Comparison of ENCODE assay signal across 8 mouse cellular contexts in the genomic region with DNA sequence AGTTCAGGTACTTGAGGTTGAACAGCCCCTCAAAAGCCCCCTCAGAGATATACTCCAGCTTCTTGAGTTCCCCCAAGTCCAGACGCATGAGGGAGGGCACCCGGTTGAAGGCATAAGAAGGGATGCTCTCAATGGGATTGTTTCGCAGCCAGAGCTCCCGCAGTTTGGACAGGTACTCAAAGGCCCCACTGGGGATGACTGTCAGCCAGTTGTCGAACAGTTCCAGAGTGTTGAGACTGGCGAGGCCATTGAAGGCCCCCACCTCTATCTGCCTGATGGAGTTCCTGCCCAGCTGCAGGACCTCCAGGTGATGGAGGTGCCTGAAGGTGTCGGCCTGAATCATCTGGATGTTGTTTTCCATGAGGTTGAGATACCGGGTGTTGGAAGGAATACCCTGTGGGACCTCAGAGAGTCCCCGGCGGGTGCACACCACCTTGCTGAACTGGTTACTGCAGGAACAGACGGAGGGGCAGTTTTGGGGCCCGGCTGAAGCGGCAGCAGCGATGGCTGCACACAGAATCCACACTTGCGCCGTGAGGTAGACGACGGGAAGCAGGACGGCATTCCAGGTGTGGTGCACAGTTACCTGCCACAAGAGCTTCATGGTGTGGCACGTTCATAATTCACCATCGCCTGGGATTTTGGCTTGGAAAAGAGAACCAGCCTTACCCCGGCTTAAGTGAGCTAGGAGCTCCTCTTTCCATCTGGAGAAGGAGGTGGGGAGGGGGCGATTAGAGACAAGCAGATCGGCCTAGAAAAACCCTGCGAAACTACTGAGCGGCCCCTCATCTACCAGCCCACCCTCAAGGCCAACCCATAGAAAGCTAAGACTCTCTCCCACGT. TPM values are rescaled to one million over a fixed set of nuclear protein-coding genes. Genes with fewer than 3 reads are reported as not detected.
A peak's percentile ranks its signal among the peaks of the same experiment; 100 is the strongest.
DNase-seq lines count a peak whose midpoint lies in the region; ATAC-seq and TF ChIP-seq lines count a peak whose summit lies in the region.

Gene Lrrc4 (minus strand): TSS at position 737 of the 843 bp plus-strand sequence.

- peak within 1 kb of the TSS; percentile 100 for H3K4me2 ChIP-seq in heart, embryonic 11.5 days
- H3K4me2 ChIP-seq in neural tube, embryonic 15.5 days = peak within 1 kb of the TSS; percentile 93

- no peak for ATAC-seq in heart, embryonic 11.5 days (replicated peaks; ENCODE audit: insufficient number of reproducible peaks, low FRiP score, low TSS enrichment)
- ATAC-seq in neural tube, embryonic 15.5 days (ENCODE audit: low FRiP score) = 0 out of 2 replicates have a peak, but pooled peaks have one; percentile 4

- intact Hi-C loops in heart, postnatal 10 days (cut with DNase I) = loop anchor here (5.0 to 10.0 kb wide), 2 partner anchors 244 to 296 kb away; no protein-coding TSS in a partner anchor
- intact Hi-C loops in left cerebral cortex, postnatal 14 days (cut with DNase I) = loop anchor here (10.0 kb wide), 1 partner anchor 314 kb away; no protein-coding TSS in a partner anchor

- H3K36me3 ChIP-seq in heart, embryonic 11.5 days (ENCODE audit: control insufficient read depth, insufficient read depth, low read length) = no peaks in the 10 kb centered on the region
- no peaks in the 10 kb centered on the region for H3K36me3 ChIP-seq in thymus, adult 2 months (ENCODE audit: control insufficient read depth, insufficient read depth, low read length)
- 0 out of 2 replicates have a peak, but pooled peaks cover 3% of the 10 kb centered on the region for H3K36me3 ChIP-seq in neural tube, embryonic 15.5 days

- H3K9ac ChIP-seq in heart, embryonic 11.5 days (ENCODE audit: low read depth, low read length) = peak within 1 kb of the TSS; percentile 75
- peak within 1 kb of the TSS; percentile 97 for H3K9ac ChIP-seq in neural tube, embryonic 15.5 days (replicated peaks)

- DNase-seq in heart, postnatal 10 days = no peak
- DNase-seq in thymus, adult 2 months = no peak
- no peak for DNase-seq in thymus, postnatal 4 days
- DNase-seq in left cerebral cortex, postnatal 14 days (ENCODE audit: low spot score in 2 of 2) = no peak
- no peak for DNase-seq in T-cell, adult 2 months (ENCODE audit: low spot score)
- no peak for DNase-seq in spleen, adult 18-20 months

- WGBS in heart, embryonic 11.5 days (ENCODE audit: insufficient replicate concordance) = 27% methylated on average over 27 of the region's 27 CpGs
- 91% methylated on average over 27 of the region's 27 CpGs for WGBS in thymus, adult 2 months
- WGBS in neural tube, embryonic 15.5 days = 13% methylated on average over 27 of the region's 27 CpGs

- H3K27me3 ChIP-seq in heart, embryonic 11.5 days (ENCODE audit: control insufficient read depth, insufficient read depth, low read length) = peaks cover 16% of the 10 kb centered on the region
- H3K27me3 ChIP-seq in thymus, adult 2 months (ENCODE audit: control insufficient read depth, insufficient read depth, low read length) = peaks cover 8% of the 10 kb centered on the region
- no peaks in the 10 kb centered on the region for H3K27me3 ChIP-seq in neural tube, embryonic 15.5 days (replicated peaks)

- no peak for TF ChIP-seq POLR2A in thymus, adult 2 months (IDR thresholded peaks at IDR 0.05; ENCODE audit: control insufficient read depth, extremely low read depth, insufficient read depth, low read length, poor library complexity)

- no peaks in the 10 kb centered on the region for H3K9me3 ChIP-seq in heart, embryonic 11.5 days (replicated peaks; ENCODE audit: control insufficient read depth, low read length)
- H3K9me3 ChIP-seq in neural tube, embryonic 15.5 days (replicated peaks) = no peaks in the 10 kb centered on the region

- H3K4me3 ChIP-seq in heart, embryonic 11.5 days (ENCODE audit: low read depth, low read length) = peak within 1 kb of the TSS; percentile 70
- H3K4me3 ChIP-seq in thymus, adult 2 months (ENCODE audit: control insufficient read depth, insufficient read depth, low read length) = peak within 1 kb of the TSS; percentile 36
- H3K4me3 ChIP-seq in neural tube, embryonic 15.5 days (replicated peaks) = peak within 1 kb of the TSS; percentile 88

- H3K27ac ChIP-seq in heart, embryonic 11.5 days (ENCODE audit: low read depth, low read length) = no peak within 1 kb of the TSS
- no peak within 1 kb of the TSS for H3K27ac ChIP-seq in thymus, adult 2 months (ENCODE audit: control insufficient read depth, insufficient read depth, low read length)
- H3K27ac ChIP-seq in neural tube, embryonic 15.5 days (replicated peaks) = peak within 1 kb of the TSS; percentile 96

- no peak for TF ChIP-seq CTCF in thymus, adult 2 months (IDR thresholded peaks at IDR 0.05; ENCODE audit: borderline replicate concordance, control insufficient read depth, extremely low read depth, insufficient read depth, low read length, poor library complexity)

- H3K4me1 ChIP-seq in heart, embryonic 11.5 days (ENCODE audit: control insufficient read depth, insufficient read depth, low read length) = peaks cover 10% of the 10 kb centered on the region; the same call in 1 of the 2 replicates
- H3K4me1 ChIP-seq in thymus, adult 2 months (replicated peaks; ENCODE audit: control insufficient read depth, insufficient read depth, low read length) = peaks cover 11% of the 10 kb centered on the region
- peaks cover 61% of the 10 kb centered on the region for H3K4me1 ChIP-seq in neural tube, embryonic 15.5 days

RNA-seq across cellular contexts. Expression of gene Lrrc4, which starts in this region (rescaled TPM):
- polyA plus RNA-seq in heart, embryonic 11.5 days (2014; fragmentation: Nextera tagmentation; extraction: Ambion mirVana) = 1.1 TPM in 2 replicates
- under 1 TPM; 0.42 to 0.43 TPM for total RNA-seq in heart, postnatal 10 days (2021)
- 0.48 and 0.67 TPM in 2 replicates for polyA plus RNA-seq in thymus, adult 2 months (2012; rRNA removed)
- total RNA-seq in left cerebral cortex, postnatal 14 days (2021) = 10 to 100 TPM; 85.2 to 95.7 TPM
- polyA plus RNA-seq in neural tube, embryonic 15.5 days (2015; fragmentation: Nextera tagmentation; extraction: Ambion mirVana) = 7.2 and 8.5 TPM in 2 replicates

Comparison
In these comparisons a context has a peak if more than half of its experiments do, and no peak if none do; other contexts are left out.
1. RNA of gene Lrrc4 (total RNA-seq): 85.2 to 95.7 TPM in left cerebral cortex, postnatal 14 days; 0.42 to 0.43 TPM in heart, postnatal 10 days; every median in the first group is over 10 times any median in the second.
2. H3K4me3 ChIP-seq: peak in every context shown above with its lines; median percentile 88 in neural tube, embryonic 15.5 days; 70 in heart, embryonic 11.5 days; 36 in thymus, adult 2 months.